Mouse (Mus musculus): Measurements from ENCODE around the gene Trim44. TPM values are rescaled to one million over a fixed set of nuclear protein-coding genes. Genes with fewer than 3 reads are reported as not detected.
A peak's percentile ranks its signal among the peaks of the same experiment; 100 is the strongest.

Trim44 gene
- polyA plus RNA-seq, 1 experiment from 2014 or later, result 4.9 TPM

DNA sequence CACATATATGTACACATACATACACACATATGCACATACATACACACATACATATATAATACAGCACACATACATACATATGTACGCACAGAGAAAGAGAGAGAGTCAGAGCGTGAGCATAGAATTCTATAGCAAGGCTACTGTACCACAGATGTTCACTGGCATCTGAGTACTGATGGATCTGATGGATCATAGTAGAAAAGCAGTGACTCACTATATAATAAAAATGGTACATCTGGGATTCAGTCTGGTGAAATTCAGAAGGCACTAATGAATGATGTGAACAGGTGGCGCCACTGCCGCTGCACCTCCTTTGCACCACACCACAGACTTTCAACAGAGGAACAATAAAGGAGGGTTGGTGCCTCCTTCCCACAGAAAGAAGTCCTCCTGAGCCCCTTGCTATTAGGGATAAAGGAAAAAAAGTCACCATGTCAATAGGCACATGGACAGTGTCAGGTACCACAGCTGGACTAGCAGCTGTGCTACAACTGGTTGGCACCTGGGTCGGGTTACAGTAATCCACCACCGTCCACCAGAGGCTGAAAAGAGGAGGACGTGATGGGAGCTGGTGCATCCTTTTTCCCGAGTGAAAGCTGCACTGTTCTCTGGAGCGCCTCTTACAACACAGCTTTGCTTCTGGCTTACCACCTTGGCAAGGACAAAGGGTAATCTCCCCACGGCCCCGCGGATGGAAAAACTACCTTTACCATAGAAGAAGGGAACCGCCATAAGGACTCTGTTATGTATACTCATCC, 139.9 kb downstream of the Trim44 start:
- no peak overlapping the region for H3K4me2 ChIP-seq (ENCODE audit: low read depth, low read length)
- H3K27ac ChIP-seq (ENCODE audit: low read depth), result no peak overlapping the region
- TF ChIP-seq CTCF (IDR thresholded peaks at IDR 0.05; ENCODE audit: low read depth) (no peak), EP300 (IDR thresholded peaks at IDR 0.05; ENCODE audit: low read depth) (no peak)
- ATAC-seq (no peak), DNase-seq (no peak)
- no peaks in the 10 kb centered on the region for H3K27me3 ChIP-seq (ENCODE audit: insufficient read depth, low read length)
- H3K36me3 ChIP-seq (replicated peaks; ENCODE audit: insufficient read depth, low read length), result no peaks in the 10 kb centered on the region
- 63% methylated on average over 13 of the region's 13 CpGs for WGBS (ENCODE audit: insufficient replicate concordance)
- H3K9ac ChIP-seq (replicated peaks), result no peak overlapping the region
- no peaks in the 10 kb centered on the region for H3K9me3 ChIP-seq (ENCODE audit: low read length)
- H3K4me1 ChIP-seq (ENCODE audit: insufficient read depth), result no peaks in the 10 kb centered on the region
- H3K4me3 ChIP-seq (ENCODE audit: low read depth, low read length), result no peak overlapping the region

DNA sequence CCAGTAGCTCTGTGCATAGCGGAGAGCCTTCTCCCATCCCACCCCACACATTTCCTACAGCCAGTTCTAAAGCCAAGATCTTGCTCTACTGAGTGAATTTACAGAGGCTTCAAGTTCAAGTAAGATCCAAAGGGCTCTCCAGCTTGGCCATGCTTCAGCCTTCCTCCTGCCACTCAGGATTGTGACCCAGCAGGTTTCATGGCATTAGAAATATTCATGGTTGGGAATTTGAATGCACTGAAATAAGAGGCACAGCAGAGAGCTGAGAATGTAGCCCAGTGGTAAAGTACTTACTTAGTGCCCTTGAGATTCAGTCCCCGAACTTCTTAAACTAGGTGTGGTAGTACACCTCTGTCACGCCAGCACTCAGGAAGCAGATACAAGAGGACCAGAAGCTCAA, 140.7 kb downstream of the Trim44 start:
- H3K36me3 ChIP-seq (replicated peaks; ENCODE audit: insufficient read depth, low read length), result no peaks in the 10 kb centered on the region
- H3K9ac ChIP-seq (replicated peaks), result no peak overlapping the region
- no peaks in the 10 kb centered on the region for H3K9me3 ChIP-seq (ENCODE audit: low read length)
- H3K4me1 ChIP-seq (ENCODE audit: insufficient read depth), result no peaks in the 10 kb centered on the region
- ATAC-seq (no peak), DNase-seq (no peak)
- no peaks in the 10 kb centered on the region for H3K27me3 ChIP-seq (ENCODE audit: insufficient read depth, low read length)
- no peak overlapping the region for H3K27ac ChIP-seq (ENCODE audit: low read depth)
- H3K4me2 ChIP-seq (ENCODE audit: low read depth, low read length), result no peak overlapping the region
- no peak overlapping the region for H3K4me3 ChIP-seq (ENCODE audit: low read depth, low read length)
- TF ChIP-seq CTCF (IDR thresholded peaks at IDR 0.05; ENCODE audit: low read depth), result no peak
- TF ChIP-seq EP300 (IDR thresholded peaks at IDR 0.05; ENCODE audit: low read depth), result no peak
- 76% methylated on average over 3 of the region's 3 CpGs for WGBS (ENCODE audit: insufficient replicate concordance)

GRCm38 (mm10) chr2:102259139-102259538, 148.5 kb downstream of the Trim44 start:
- TF ChIP-seq CTCF (IDR thresholded peaks at IDR 0.05; ENCODE audit: low read depth), result no peak
- no peak for TF ChIP-seq EP300 (IDR thresholded peaks at IDR 0.05; ENCODE audit: low read depth)
- peak overlapping the region; percentile 29 for H3K4me2 ChIP-seq (ENCODE audit: low read depth, low read length)
- H3K27ac ChIP-seq (ENCODE audit: low read depth), result no peak overlapping the region
- peaks cover 15% of the 10 kb centered on the region for H3K4me1 ChIP-seq (ENCODE audit: insufficient read depth)
- WGBS (ENCODE audit: insufficient replicate concordance), result 4% methylated on average over 13 of the region's 13 CpGs
- no peak for ATAC-seq
- no peaks in the 10 kb centered on the region for H3K36me3 ChIP-seq (replicated peaks; ENCODE audit: insufficient read depth, low read length)
- H3K9me3 ChIP-seq (ENCODE audit: low read length), result no peaks in the 10 kb centered on the region
- no peak overlapping the region for H3K4me3 ChIP-seq (ENCODE audit: low read depth, low read length)
- H3K27me3 ChIP-seq (ENCODE audit: insufficient read depth, low read length), result peaks cover 7% of the 10 kb centered on the region; the same call in 1 of the 2 replicates
- peak; percentile 24 for DNase-seq
- no peak overlapping the region for H3K9ac ChIP-seq (replicated peaks)

DNA sequence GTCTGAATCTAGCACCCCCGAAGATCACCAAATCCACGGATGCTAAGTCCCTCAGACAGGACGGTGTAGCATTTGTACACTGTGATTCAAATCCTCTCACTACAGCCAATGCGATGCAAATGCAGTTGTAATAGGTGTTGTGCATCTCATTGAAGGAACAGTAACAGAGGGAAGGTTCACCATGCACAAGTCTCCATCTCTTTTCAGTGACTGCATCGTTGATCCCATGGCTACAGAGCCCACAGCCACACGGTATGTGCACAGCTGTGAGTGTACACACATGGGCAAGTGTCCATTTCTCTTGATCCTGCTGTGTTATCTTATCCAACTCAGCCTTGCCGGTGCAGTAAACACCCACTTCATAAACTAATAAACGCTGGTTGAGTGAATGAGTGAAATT, 148.9 kb downstream of the Trim44 start:
- ATAC-seq (no peak), DNase-seq (no peak)
- TF ChIP-seq EP300 (IDR thresholded peaks at IDR 0.05; ENCODE audit: low read depth), result no peak
- TF ChIP-seq CTCF (IDR thresholded peaks at IDR 0.05; ENCODE audit: low read depth), result no peak
- Histone ChIP-seq H3K27ac (ENCODE audit: low read depth) (no peak overlapping the region), H3K9ac (replicated peaks) (no peak overlapping the region), H3K36me3 (replicated peaks; ENCODE audit: insufficient read depth, low read length) (no peaks in the 10 kb centered on the region), H3K4me2 (ENCODE audit: low read depth, low read length) (0 out of 2 replicates have a peak overlapping the region, but pooled peaks have one; percentile 18), H3K9me3 (ENCODE audit: low read length) (no peaks in the 10 kb centered on the region), H3K4me3 (ENCODE audit: low read depth, low read length) (no peak overlapping the region), H3K27me3 (ENCODE audit: insufficient read depth, low read length) (peaks cover 7% of the 10 kb centered on the region; the same call in 1 of the 2 replicates), H3K4me1 (ENCODE audit: insufficient read depth) (peaks cover 15% of the 10 kb centered on the region)
- WGBS (ENCODE audit: insufficient replicate concordance), result 24% methylated on average over 8 of the region's 8 CpGs

- Histone ChIP-seq H3K4me1 (ENCODE audit: insufficient read depth) (peaks cover 15% of the 10 kb centered on the region), H3K4me3 (ENCODE audit: low read depth, low read length) (no peak overlapping the region), H3K36me3 (replicated peaks; ENCODE audit: insufficient read depth, low read length) (no peaks in the 10 kb centered on the region), H3K27ac (ENCODE audit: low read depth) (no peak overlapping the region), H3K27me3 (ENCODE audit: insufficient read depth, low read length) (peaks cover 7% of the 10 kb centered on the region; the same call in 1 of the 2 replicates), H3K4me2 (ENCODE audit: low read depth, low read length) (peak overlapping the region; percentile 18; the same call in 1 of the 2 replicates), H3K9ac (replicated peaks) (no peak overlapping the region), H3K9me3 (ENCODE audit: low read length) (no peaks in the 10 kb centered on the region)
- 4% methylated on average over 12 of the region's 12 CpGs for WGBS (ENCODE audit: insufficient replicate concordance)
- no peak for DNase-seq
- ATAC-seq, result no peak
- TF ChIP-seq EP300 (IDR thresholded peaks at IDR 0.05; ENCODE audit: low read depth) (no peak), CTCF (IDR thresholded peaks at IDR 0.05; ENCODE audit: low read depth) (no peak)
Observed at GRCm38 (mm10) chr2:102257964-102258605, 149.5 kb downstream of the Trim44 start.

GRCm38 (mm10) chr2:102256591-102257335, 150.9 kb downstream of the Trim44 start:
- no peaks in the 10 kb centered on the region for H3K9me3 ChIP-seq (ENCODE audit: low read length)
- 67% methylated on average over 5 of the region's 5 CpGs for WGBS (ENCODE audit: insufficient replicate concordance)
- no peak overlapping the region for H3K9ac ChIP-seq (replicated peaks)
- ATAC-seq (no peak), DNase-seq (no peak)
- H3K4me1 ChIP-seq (ENCODE audit: insufficient read depth), result peaks cover 15% of the 10 kb centered on the region
- H3K4me3 ChIP-seq (ENCODE audit: low read depth, low read length), result no peak overlapping the region
- H3K27ac ChIP-seq (ENCODE audit: low read depth), result no peak overlapping the region
- H3K36me3 ChIP-seq (replicated peaks; ENCODE audit: insufficient read depth, low read length), result no peaks in the 10 kb centered on the region
- H3K27me3 ChIP-seq (ENCODE audit: insufficient read depth, low read length), result peaks cover 7% of the 10 kb centered on the region; the same call in 1 of the 2 replicates
- H3K4me2 ChIP-seq (ENCODE audit: low read depth, low read length), result no peak overlapping the region
- TF ChIP-seq EP300 (IDR thresholded peaks at IDR 0.05; ENCODE audit: low read depth) (no peak), CTCF (IDR thresholded peaks at IDR 0.05; ENCODE audit: low read depth) (no peak)
